Mouse (Mus musculus) hematopoietic stem cell, adult 5-6 weeks (primary cell): ENCODE data around the gene Dzank1. TPM values are rescaled to one million over a fixed set of nuclear protein-coding genes. Genes with fewer than 3 reads are reported as not detected.

Experiments used
- ATAC-seq, 2 experiments: fragments of 125-278 bp in 1 of 2; replicated peaks in 1 of 2; 2 replicates each; pipeline ENCODE4 v1.8.0; 2016 to 2017; ENCODE audit warnings: inconsistent platforms in 2 of 2, mild to moderate bottlenecking in 2 of 2, moderate number of reproducible peaks in 2 of 2, low read depth in 1 of 2, moderate TSS enrichment in 1 of 2; ENCODE audit not compliant: low FRiP score in 2 of 2, poor library complexity in 2 of 2, severe bottlenecking in 2 of 2, insufficient read depth in 1 of 2, low TSS enrichment in 1 of 2
- total RNA-seq: library from RNA; stranded (forward); fragments of 172-1452, 232-1000 nt; gene quantifications from 2 replicates; pipeline ENCODE4 v1.2.3, GENCODE M21; 2017

The Dzank1 gene
- total RNA-seq, 1 experiment from 2014 or later: 0.15 TPM

DNA sequence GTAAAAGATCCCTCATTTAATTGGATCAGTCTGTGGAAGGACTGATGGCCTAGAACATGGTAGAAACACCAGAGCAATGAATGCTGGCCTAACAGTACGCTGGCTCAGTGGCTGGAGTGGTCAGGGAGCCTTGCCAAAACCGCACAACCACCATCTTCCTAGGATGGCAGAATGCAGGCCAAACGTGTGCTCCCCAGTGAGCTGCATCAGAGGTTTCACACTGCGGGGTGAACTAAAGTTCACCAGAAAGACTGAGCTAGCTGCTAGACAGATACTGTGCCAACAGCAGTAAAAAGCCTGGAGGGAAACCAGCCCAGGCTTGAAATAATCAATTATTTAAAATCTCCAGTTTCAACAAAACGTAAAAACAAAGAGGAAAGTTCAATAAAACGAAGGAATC lies 39.7 kb downstream of the Dzank1 start:
- ATAC-seq: no peak

GRCm38 (mm10) chr2:144485439-144485838 lies 41.8 kb downstream of the Dzank1 start:
- ATAC-seq: no peak

- no peak for ATAC-seq
Measured at GRCm38 (mm10) chr2:144484084-144484483, 43.1 kb downstream of the Dzank1 start.

DNA sequence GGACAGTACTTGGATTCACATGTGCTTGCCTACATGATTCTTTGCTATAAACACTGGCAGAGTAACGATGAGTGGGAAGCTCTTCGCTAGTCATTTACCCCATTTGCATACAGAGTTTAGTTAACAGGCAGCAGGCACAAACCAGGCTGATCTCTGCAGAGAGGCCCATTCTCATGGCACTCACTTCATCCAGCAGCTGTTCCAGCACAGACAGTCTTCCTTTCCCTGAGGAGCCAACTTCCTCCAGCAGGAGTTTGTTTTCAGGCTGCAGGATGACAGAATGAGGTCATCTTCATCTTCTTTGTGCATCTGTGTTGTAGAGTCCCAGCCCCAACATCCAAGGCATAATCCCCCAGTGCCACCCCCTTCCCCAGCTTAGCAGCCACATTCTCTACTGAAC lies 47.8 kb downstream of the Dzank1 start:
- no peak for ATAC-seq

DNA sequence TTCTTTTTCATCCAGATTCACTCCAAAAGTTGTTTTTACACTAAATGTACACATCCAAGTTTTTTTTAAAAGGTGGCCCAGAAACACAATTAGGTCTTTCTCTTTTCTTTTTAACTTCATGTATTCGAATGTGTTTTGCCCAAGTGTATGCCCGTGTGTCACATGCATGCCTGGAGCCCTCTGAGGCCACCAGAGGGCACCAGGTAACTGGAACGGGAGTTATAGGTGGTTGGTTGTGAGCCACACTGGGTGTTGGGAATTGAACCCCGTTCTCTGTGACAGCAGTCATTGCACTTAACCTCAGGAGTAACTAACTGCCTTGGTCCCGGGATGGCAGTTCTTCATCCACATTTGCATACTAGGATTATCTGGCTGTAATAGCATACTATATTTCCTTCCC lies 60.0 kb downstream of the Dzank1 start:
- ATAC-seq: no peak

DNA sequence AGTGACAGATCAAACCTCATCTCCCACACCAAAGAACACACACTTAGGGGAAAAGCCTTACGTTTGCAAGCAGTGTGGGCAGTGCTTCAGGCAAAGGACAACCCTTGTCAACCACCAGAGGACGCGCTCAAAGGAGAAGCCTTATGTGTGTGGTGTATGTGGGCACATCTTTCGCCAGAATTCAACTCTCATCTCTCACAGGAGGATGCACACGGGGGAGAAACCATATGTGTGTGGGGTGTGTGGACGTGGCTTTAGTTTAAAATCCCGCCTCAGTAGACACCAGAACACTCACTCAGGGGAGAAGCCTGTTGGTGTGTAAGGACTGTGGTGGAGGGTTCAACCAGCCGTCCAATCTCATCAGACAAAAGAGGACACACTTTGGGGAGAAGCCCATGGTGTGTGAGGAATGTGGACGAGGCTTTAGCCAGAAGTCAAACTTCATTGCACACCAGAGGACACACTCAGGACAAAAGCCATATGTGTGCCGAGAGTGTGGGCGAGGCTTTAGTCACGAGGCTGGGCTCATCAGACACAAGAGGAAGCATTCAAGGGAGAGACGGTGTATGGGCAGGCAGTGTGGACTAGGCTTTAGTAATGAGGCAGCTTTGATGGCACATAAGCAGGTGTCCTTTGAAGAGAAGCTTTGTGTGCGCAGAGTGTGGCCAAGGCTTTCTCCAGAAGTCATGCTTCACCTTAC lies 61.2 kb downstream of the Dzank1 start:
- ATAC-seq: no peak

- no peak for ATAC-seq
Measured at GRCm38 (mm10) chr2:144464799-144465760, 62.1 kb downstream of the Dzank1 start.

DNA sequence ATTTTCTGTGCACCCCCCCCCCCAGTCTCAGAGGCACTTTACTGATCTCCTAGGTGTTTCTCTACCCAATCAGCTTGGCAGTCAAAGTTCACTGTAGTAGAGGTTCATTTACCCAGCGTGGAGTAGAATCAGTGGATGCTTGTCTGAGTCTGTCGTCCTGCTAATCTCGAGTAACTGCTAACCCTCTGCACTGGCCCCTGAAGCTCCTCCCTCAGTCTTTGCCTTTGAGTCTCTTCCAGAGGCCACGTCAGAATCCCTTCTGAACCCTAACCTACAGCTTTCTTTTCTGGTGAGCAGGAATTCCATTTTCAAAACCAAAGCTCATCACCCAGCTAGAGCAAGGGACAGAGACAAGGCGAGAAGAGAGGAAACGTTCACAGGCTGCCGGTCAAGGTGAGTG lies 63.0 kb downstream of the Dzank1 start:
- ATAC-seq: no peak

DNA sequence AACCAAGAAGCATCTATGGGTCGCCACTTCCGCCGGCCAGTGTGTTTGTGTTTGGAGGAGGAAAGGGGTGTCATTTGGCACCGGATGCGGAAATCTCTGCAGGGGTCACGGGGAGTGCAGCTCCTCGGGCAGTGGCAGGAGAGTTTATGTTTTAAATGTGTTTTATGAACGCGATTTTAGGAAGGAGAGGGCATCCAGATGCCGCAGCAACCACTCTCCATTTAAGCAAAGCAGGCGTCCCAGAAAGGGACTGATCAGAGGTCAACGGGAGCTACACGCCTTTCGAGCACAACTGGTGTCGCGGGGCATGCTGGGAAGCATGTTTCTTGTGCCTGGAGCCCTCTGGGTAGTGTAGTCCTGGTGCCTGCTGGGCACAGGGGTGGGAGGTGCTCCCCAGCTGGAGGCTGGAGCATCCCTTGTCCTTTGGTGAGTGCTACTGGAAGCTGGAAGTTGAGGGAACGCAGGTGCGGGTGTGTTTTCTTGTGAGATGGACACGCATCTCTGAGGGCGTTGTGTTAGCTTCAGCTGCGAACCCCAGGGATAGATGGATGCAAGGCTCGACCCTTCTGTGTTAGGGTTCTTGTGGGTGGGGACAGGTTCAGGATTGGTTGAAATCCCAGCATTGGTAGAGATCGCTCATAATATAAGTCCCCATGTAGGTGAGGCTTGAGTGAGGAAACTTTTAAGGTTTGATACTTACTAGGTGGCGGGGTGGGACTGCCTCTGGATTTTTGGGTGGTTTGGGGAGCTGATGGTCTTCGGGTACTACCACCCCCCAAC lies 68.0 kb downstream of the Dzank1 start:
- peak; percentile 80 to 92 for ATAC-seq

- no peak for ATAC-seq
Measured at GRCm38 (mm10) chr2:144458355-144458754, 68.9 kb downstream of the Dzank1 start.

- ATAC-seq: peak; percentile 69 to 81; a peak in 3 of 4 replicates
Measured at GRCm38 (mm10) chr2:144452364-144453008, 74.7 kb downstream of the Dzank1 start.

DNA sequence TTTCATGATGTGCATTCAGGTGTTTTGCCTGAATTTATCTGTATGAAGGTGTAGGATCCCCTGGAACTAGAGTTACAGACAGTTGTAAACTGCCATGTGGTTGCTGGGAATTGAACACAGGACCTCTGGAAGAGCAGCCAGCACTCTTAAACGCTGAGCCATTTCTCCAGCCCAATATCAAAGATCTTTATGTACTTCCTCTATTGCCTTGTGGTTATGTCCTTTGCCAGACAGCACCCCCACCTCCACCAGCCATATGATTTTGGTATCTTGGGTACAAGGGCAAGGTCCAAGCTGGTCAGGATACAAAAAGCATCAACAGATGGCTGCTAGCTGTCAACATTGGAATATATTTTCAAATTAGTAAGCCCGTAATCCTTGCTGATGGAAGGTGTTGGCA lies 76.8 kb downstream of the Dzank1 start:
- no peak for ATAC-seq

GRCm38 (mm10) chr2:144446360-144446999 lies 80.7 kb downstream of the Dzank1 start:
- no peak for ATAC-seq

DNA sequence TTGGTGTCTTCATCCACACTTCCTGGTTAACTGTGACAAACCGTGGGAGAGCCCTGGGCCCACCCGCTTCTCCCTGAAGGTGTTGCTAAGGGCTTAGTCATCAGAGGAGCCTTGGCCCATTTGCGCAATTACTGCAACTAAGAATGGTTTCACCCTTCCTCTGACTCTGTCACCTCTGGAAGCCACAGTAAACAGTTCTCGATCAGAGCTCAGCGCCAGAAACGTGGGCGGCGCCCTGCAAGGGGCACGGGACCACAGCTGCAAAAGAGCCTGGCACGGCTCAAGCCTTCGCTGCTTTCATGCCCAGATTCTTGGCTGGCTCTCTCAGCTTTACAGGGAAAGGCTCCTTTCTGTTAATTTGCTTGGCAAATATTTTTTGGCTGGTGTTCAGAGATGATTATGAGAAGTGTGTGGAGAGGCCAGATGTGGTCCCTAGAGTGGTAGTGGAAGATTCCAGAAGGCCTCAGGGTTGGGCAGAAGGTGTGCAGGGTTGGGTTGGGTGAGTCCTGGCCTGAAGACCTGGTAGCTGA lies 85.8 kb downstream of the Dzank1 start:
- ATAC-seq: peak; percentile 58 to 74; a peak in 2 of 4 replicates

- ATAC-seq: no peak
Measured at GRCm38 (mm10) chr2:144439191-144439700, 88.0 kb downstream of the Dzank1 start.

DNA sequence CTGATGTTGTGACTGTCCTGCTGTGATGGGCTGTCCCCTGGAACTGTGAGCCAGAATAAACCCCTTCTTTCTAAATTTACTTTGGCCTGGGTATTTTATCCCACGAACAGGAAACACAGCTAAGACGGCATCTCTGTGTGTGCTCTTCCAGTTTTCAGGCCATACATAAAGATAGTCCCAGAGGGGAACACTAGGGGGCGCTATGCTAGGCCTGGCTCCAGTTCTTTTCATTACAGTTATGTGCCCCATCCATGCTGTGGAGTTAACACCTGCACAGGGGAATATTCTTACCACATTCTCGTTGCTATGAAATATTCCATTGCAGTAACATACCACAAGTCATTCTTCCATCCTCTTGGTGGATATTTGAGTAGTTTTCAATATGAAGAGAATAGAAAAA lies 88.8 kb downstream of the Dzank1 start:
- ATAC-seq: no peak
